Mouse (Mus musculus) neural tube, embryonic 15.5 days (tissue): ENCODE measurements at regions not wholly inside any gene's neighbourhood (a gene's known extent, or its start where the extent isn't known, plus 50 kb on each side); places are given as distances from the start of the nearest gene placed in this dataset.
"Not testable (repeated sequence)": the region's sequence is repeated elsewhere in the genome, so short reads cannot be mapped to it uniquely, and the experiment has no call there.

ENCODE experiments used
- ATAC-seq: fragments of 200-750 bp; cut with Nextera tagmentation; 2 replicates; pipeline ENCODE4 v1.8.0; 2017; ENCODE audit warnings: mild to moderate bottlenecking, moderate TSS enrichment, moderate library complexity; ENCODE audit not compliant: low FRiP score
- H3K27ac ChIP-seq: fragments of 300-500 bp; sonication (generic); replicated peaks from 2 replicates; pipeline ENCODE4 v1.5.1; 2015; ENCODE audit warnings: mild to moderate bottlenecking, inconsistent platforms
- H3K27me3 ChIP-seq: fragments of 300-500 bp; sonication (generic); replicated peaks from 2 replicates; pipeline ENCODE4 v1.6.1; 2015; ENCODE audit warnings: inconsistent platforms
- H3K36me3 ChIP-seq: fragments of 300-500 bp; sonication (generic); 2 replicates; pipeline ENCODE4 v1.6.1; 2015; ENCODE audit warnings: inconsistent platforms
- H3K4me1 ChIP-seq: fragments of 300-500 bp; sonication (generic); 2 replicates; pipeline ENCODE4 v1.6.1; 2015; ENCODE audit warnings: inconsistent platforms
- H3K4me2 ChIP-seq: fragments of 300-500 bp; sonication (generic); 2 replicates; pipeline ENCODE4 v1.6.1; 2015; ENCODE audit warnings: inconsistent platforms, mild to moderate bottlenecking, moderate library complexity
- H3K4me3 ChIP-seq: fragments of 300-500 bp; sonication (generic); replicated peaks from 2 replicates; pipeline ENCODE4 v1.5.1; 2015; ENCODE audit warnings: mild to moderate bottlenecking, inconsistent platforms
- H3K9ac ChIP-seq: fragments of 300-500 bp; sonication (generic); replicated peaks from 2 replicates; pipeline ENCODE4 v1.6.1; 2015; ENCODE audit warnings: mild to moderate bottlenecking, inconsistent platforms
- H3K9me3 ChIP-seq: fragments of 300-500 bp; sonication (generic); replicated peaks from 2 replicates; pipeline ENCODE4 v1.6.1; 2016; ENCODE audit warnings: inconsistent platforms
- WGBS: fragments of 180-500 bp; shearing (Covaris S2); methylation state at CpG from one replicate; pipeline ENCODE4 v1.1.7; 2015; ENCODE audit warnings: mixed read lengths; 5-methylcytosine and 5-hydroxymethylcytosine counted together

DNA sequence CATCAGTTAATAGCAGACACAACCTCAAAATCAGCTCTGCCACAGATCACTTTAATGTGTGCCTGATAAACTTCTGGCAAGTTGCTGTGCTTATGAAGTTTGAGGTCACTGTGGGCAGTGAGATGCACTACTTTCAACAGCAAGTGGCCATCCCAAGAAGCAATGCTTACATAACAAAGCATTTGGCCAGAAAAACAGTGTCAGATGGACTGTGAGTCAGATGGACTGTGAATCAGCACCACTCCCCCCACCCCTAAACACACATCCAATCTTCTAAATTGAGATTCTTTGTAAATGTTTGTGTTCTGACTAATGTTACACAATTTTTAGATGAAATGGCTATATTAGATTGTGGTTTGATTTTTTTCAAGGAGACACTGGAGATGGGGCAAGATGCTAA lies 550.7 kb downstream of the Nxph1 start:
- no peak for ATAC-seq
- no peak overlapping the region for H3K27ac ChIP-seq

GRCm38 (mm10) chr6:9534395-9534794 lies 586.2 kb downstream of the Nxph1 start:
- H3K27ac ChIP-seq, result no peak overlapping the region
- H3K4me3 ChIP-seq, result no peak overlapping the region
- no peaks in the 10 kb centered on the region for H3K27me3 ChIP-seq
- no peak overlapping the region for H3K4me2 ChIP-seq
- H3K9ac ChIP-seq, result no peak overlapping the region
- no peaks in the 10 kb centered on the region for H3K9me3 ChIP-seq
- no peaks in the 10 kb centered on the region for H3K36me3 ChIP-seq
- WGBS, result 71% methylated on average over 3 of the region's 3 CpGs
- no peaks in the 10 kb centered on the region for H3K4me1 ChIP-seq
- ATAC-seq, result no peak

More for the DNA sequence above, 550.7 kb downstream of the Nxph1 start:
- Histone ChIP-seq H3K4me3 (no peak overlapping the region), H3K9ac (no peak overlapping the region), H3K9me3 (no peaks in the 10 kb centered on the region), H3K4me1 (no peaks in the 10 kb centered on the region), H3K27me3 (no peaks in the 10 kb centered on the region), H3K36me3 (no peaks in the 10 kb centered on the region), H3K4me2 (no peak overlapping the region)

- 71% methylated on average over 2 of the region's 2 CpGs for WGBS
- no peaks in the 10 kb centered on the region for H3K36me3 ChIP-seq
- no peak for ATAC-seq
- H3K4me1 ChIP-seq, result no peaks in the 10 kb centered on the region
- H3K4me3 ChIP-seq, result no peak overlapping the region
- H3K9me3 ChIP-seq, result no peaks in the 10 kb centered on the region
- no peak overlapping the region for H3K4me2 ChIP-seq
- no peaks in the 10 kb centered on the region for H3K27me3 ChIP-seq
- no peak overlapping the region for H3K27ac ChIP-seq
- no peak overlapping the region for H3K9ac ChIP-seq
Measured at GRCm38 (mm10) chr6:9538737-9539136, 590.5 kb downstream of the Nxph1 start.

GRCm38 (mm10) chr6:9550096-9550939 lies 602.1 kb downstream of the Nxph1 start:
- no peaks in the 10 kb centered on the region for H3K36me3 ChIP-seq
- no peak overlapping the region for H3K9ac ChIP-seq
- 32% methylated on average over 3 of the region's 3 CpGs for WGBS
- no peaks in the 10 kb centered on the region for H3K27me3 ChIP-seq
- no peaks in the 10 kb centered on the region for H3K9me3 ChIP-seq
- 0 out of 2 replicates have a peak overlapping the region, but pooled peaks have one; percentile 37 for H3K27ac ChIP-seq
- H3K4me1 ChIP-seq, result no peaks in the 10 kb centered on the region
- peak; percentile 78 for ATAC-seq
- no peak overlapping the region for H3K4me3 ChIP-seq
- H3K4me2 ChIP-seq, result no peak overlapping the region

GRCm38 (mm10) chr6:9563290-9564044 lies 615.2 kb downstream of the Nxph1 start:
- Histone ChIP-seq H3K9me3 (no peaks in the 10 kb centered on the region), H3K27ac (no peak overlapping the region), H3K4me3 (no peak overlapping the region), H3K9ac (no peak overlapping the region), H3K4me1 (no peaks in the 10 kb centered on the region), H3K27me3 (no peaks in the 10 kb centered on the region), H3K4me2 (no peak overlapping the region), H3K36me3 (no peaks in the 10 kb centered on the region)
- WGBS, result 56% methylated on average over 6 of the region's 6 CpGs
- ATAC-seq, result peak; percentile 90

GRCm38 (mm10) chr6:9571787-9572186 lies 623.6 kb downstream of the Nxph1 start:
- H3K9me3 ChIP-seq, result no peaks in the 10 kb centered on the region
- H3K9ac ChIP-seq, result no peak overlapping the region
- no peaks in the 10 kb centered on the region for H3K27me3 ChIP-seq
- 77% methylated on average over 4 of the region's 4 CpGs for WGBS
- H3K36me3 ChIP-seq, result no peaks in the 10 kb centered on the region
- ATAC-seq, result no peak
- no peak overlapping the region for H3K4me2 ChIP-seq
- no peaks in the 10 kb centered on the region for H3K4me1 ChIP-seq
- no peak overlapping the region for H3K4me3 ChIP-seq
- no peak overlapping the region for H3K27ac ChIP-seq

DNA sequence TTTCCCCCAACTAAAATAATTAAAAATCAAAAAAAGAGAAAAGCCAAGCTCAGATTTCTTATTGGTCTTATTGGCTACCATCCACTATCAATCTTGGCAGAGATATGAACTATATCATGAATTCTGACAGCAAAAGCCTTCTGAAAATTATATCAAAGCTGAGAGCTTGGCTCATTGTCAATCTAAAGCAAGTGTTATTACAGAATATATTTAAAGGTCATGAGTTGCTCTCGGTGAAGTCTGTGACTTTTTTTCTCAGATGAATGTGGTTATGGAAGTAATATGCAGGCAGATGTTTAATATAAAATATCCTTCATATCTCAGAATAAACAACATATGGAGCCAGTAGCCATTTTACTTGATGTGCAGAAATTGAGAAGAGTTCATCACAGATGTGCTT lies 645.2 kb downstream of the Nxph1 start:
- Histone ChIP-seq H3K4me1 (no peaks in the 10 kb centered on the region), H3K9me3 (no peaks in the 10 kb centered on the region), H3K4me3 (no peak overlapping the region), H3K27ac (no peak overlapping the region), H3K36me3 (no peaks in the 10 kb centered on the region), H3K27me3 (no peaks in the 10 kb centered on the region), H3K4me2 (no peak overlapping the region), H3K9ac (no peak overlapping the region)
- WGBS, result 83% methylated on average over 1 of the region's 1 CpGs
- no peak for ATAC-seq

GRCm38 (mm10) chr6:9599418-9599817 lies 651.2 kb downstream of the Nxph1 start:
- H3K9me3 ChIP-seq, result no peaks in the 10 kb centered on the region
- WGBS, result 85% methylated on average over 3 of the region's 3 CpGs

GRCm38 (mm10) chr6:9633931-9634330 lies 685.7 kb downstream of the Nxph1 start:
- Histone ChIP-seq H3K27me3 (no peaks in the 10 kb centered on the region), H3K9me3 (no peaks in the 10 kb centered on the region), H3K4me2 (no peak overlapping the region), H3K4me3 (no peak overlapping the region), H3K36me3 (no peaks in the 10 kb centered on the region), H3K9ac (no peak overlapping the region), H3K4me1 (no peaks in the 10 kb centered on the region), H3K27ac (no peak overlapping the region)
- 59% methylated on average over 2 of the region's 2 CpGs for WGBS
- no peak for ATAC-seq

More at GRCm38 (mm10) chr6:9599418-9599817, 651.2 kb downstream of the Nxph1 start:
- ATAC-seq, result no peak
- Histone ChIP-seq H3K36me3 (no peaks in the 10 kb centered on the region), H3K9ac (no peak overlapping the region), H3K27ac (no peak overlapping the region), H3K4me3 (no peak overlapping the region), H3K4me2 (no peak overlapping the region), H3K4me1 (no peaks in the 10 kb centered on the region), H3K27me3 (no peaks in the 10 kb centered on the region)

GRCm38 (mm10) chr6:9643456-9643855 lies 695.2 kb downstream of the Nxph1 start:
- H3K36me3 ChIP-seq, H3K4me1 ChIP-seq, H3K4me3 ChIP-seq, ATAC-seq, H3K4me2 ChIP-seq, H3K9me3 ChIP-seq, H3K27ac ChIP-seq, H3K27me3 ChIP-seq, H3K9ac ChIP-seq: not testable (repeated sequence)
- 87% methylated on average over 2 of the region's 2 CpGs for WGBS

GRCm38 (mm10) chr6:9643926-9644325 lies 695.7 kb downstream of the Nxph1 start:
- not testable (repeated sequence) for ATAC-seq, H3K4me2 ChIP-seq, H3K4me1 ChIP-seq, H3K27me3 ChIP-seq, H3K9ac ChIP-seq, H3K36me3 ChIP-seq, H3K9me3 ChIP-seq, H3K27ac ChIP-seq, H3K4me3 ChIP-seq
- 86% methylated on average over 2 of the region's 2 CpGs for WGBS

DNA sequence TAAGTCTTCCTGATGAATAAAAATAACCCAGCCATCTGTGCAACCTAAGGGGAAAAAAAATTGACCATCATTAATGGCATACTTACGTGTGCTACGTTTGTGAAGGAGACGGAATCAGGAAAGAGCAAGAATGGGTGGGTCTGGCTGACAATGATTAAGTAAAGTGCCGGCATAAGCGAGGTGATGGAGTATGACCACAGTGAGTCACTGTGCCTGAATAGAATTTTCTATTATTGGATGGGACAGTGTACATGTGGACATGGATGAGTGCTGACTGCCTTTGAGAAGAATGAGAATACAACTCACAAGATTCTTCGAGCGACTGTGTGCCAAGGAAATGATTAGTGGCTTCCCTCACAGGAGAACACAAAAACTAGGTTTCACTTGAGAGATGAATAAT lies 711.4 kb downstream of the Nxph1 start:
- Histone ChIP-seq H3K27ac (no peak overlapping the region), H3K27me3 (no peaks in the 10 kb centered on the region), H3K4me3 (no peak overlapping the region), H3K4me1 (no peaks in the 10 kb centered on the region), H3K36me3 (no peaks in the 10 kb centered on the region), H3K4me2 (no peak overlapping the region), H3K9ac (no peak overlapping the region), H3K9me3 (0 out of 2 replicates have a peak, but pooled peaks cover 4% of the 10 kb centered on the region)
- ATAC-seq, result no peak
- WGBS, result 81% methylated on average over 7 of the region's 7 CpGs
